23 mouse cellular contexts compared by ENCODE assay signal in genomic region chr7:30887568-30888188, GRCm38 (mm10). TPM values are rescaled to one million over a fixed set of nuclear protein-coding genes. Genes with fewer than 3 reads are reported as not detected.
A peak's percentile ranks its signal among the peaks of the same experiment; 100 is the strongest.
DNase-seq lines count a peak whose midpoint lies in the region; ATAC-seq and TF ChIP-seq lines count a peak whose summit lies in the region.
"Had no signal": no experiment of that assay in that cellular context is flagged by ENCODE, and none has a peak within 500 bp of the region (broad histone marks: within the 10 kb centered on the region; RNA-seq: fewer than 3 reads in every experiment).

No protein-coding gene starts in this region.

- 87% methylated on average over 14 of the region's 14 CpGs for WGBS in midbrain, postnatal 0 days

- peak; percentile 27 for DNase-seq in adrenal gland, postnatal 14 days
- DNase-seq in adrenal gland, adult 2 months: no peak
- peak; percentile 68 for DNase-seq in 416B (ENCODE audit: low read depth)
- DNase-seq in kidney, postnatal 14 days: no peak
- no peak for DNase-seq in midbrain, postnatal 0 days (ENCODE audit: low spot score)
- DNase-seq in urinary bladder, postnatal 14 days (ENCODE audit: low spot score): no peak
- DNase-seq: cerebellum, adult 8-10 months; forebrain, postnatal 0 days; gastrocnemius, postnatal 14 days; kidney, adult 2 months; liver; thymus, postnatal 14 days had no signal

- no peaks in the 10 kb centered on the region for H3K36me3 ChIP-seq in midbrain, postnatal 0 days (ENCODE audit: insufficient read depth, low read length)
- H3K36me3 ChIP-seq: heart, embryonic 13.5 days; hindbrain, embryonic 12.5 days; midbrain, embryonic 12.5 days had no signal

- no peak overlapping the region for H3K9ac ChIP-seq in midbrain, postnatal 0 days (replicated peaks; ENCODE audit: low read length, poor library complexity, severe bottlenecking)
- H3K9ac ChIP-seq: forebrain, postnatal 0 days; heart, embryonic 13.5 days; hindbrain, embryonic 12.5 days; midbrain, embryonic 12.5 days had no signal

- no peak overlapping the region for H3K27ac ChIP-seq in midbrain, postnatal 0 days (ENCODE audit: low read depth, low read length)
- H3K27ac ChIP-seq: heart, embryonic 13.5 days; hindbrain, embryonic 12.5 days; midbrain, embryonic 12.5 days had no signal

- no peaks in the 10 kb centered on the region for H3K4me1 ChIP-seq in midbrain, postnatal 0 days (ENCODE audit: insufficient read depth, low read length)
- H3K4me1 ChIP-seq: hindbrain, embryonic 12.5 days; midbrain, embryonic 12.5 days had no signal

- H3K9me3 ChIP-seq in midbrain, postnatal 0 days (ENCODE audit: low read length): no peaks in the 10 kb centered on the region
- H3K9me3 ChIP-seq: heart, embryonic 13.5 days; hindbrain, embryonic 12.5 days; midbrain, embryonic 12.5 days had no signal

- H3K27me3 ChIP-seq in midbrain, postnatal 0 days (ENCODE audit: insufficient read depth, low read length): no peaks in the 10 kb centered on the region
- H3K27me3 ChIP-seq: heart, embryonic 13.5 days; hindbrain, embryonic 12.5 days; midbrain, embryonic 12.5 days had no signal

- ATAC-seq in common myeloid progenitor, adult 5-6 weeks (replicated peaks; ENCODE audit: low read depth, poor library complexity, severe bottlenecking): peak; percentile 83
- peak; percentile 85 for ATAC-seq in neutrophil, adult 5-6 weeks (ENCODE audit: extremely low read depth, insufficient number of reproducible peaks, low FRiP score, poor library complexity, severe bottlenecking)
- ATAC-seq in midbrain, postnatal 0 days (ENCODE audit: low FRiP score): no peak
- ATAC-seq: forebrain, postnatal 0 days had no signal

- no peak overlapping the region for H3K4me2 ChIP-seq in midbrain, postnatal 0 days (ENCODE audit: low read depth, low read length, poor library complexity, severe bottlenecking)
- H3K4me2 ChIP-seq: heart, embryonic 13.5 days; hindbrain, embryonic 12.5 days; midbrain, embryonic 12.5 days had no signal

- no peak overlapping the region for H3K4me3 ChIP-seq in midbrain, postnatal 0 days (ENCODE audit: low read depth, low read length)
- H3K4me3 ChIP-seq: erythroblast, embryonic 14.5 days; heart, embryonic 13.5 days; hindbrain, embryonic 12.5 days; midbrain, embryonic 12.5 days had no signal

- TF ChIP-seq CTCF in midbrain, postnatal 0 days (IDR thresholded peaks at IDR 0.05): no peak

RNA-seq across cellular contexts. Expression of gene Cd22, which starts 7.5 kb away (rescaled TPM):
- total RNA-seq in adrenal gland, postnatal 14 days (2021): 3.2 and 14.1 TPM in 2 replicates
- under 1 TPM; 0.40 to 0.97 TPM for total RNA-seq in adrenal gland, adult 2 months (2021)
- 0.45 and 0.57 TPM in 2 replicates for polyA plus RNA-seq in adrenal gland, adult 2 months (2012; rRNA removed)
- total RNA-seq in common myeloid progenitor, adult 5-6 weeks (2017): 0.29 and 7.6 TPM in 2 replicates
- total RNA-seq in neutrophil, adult 5-6 weeks (2017): 493 and 656 TPM in 2 replicates
- total RNA-seq in midbrain, postnatal 0 days (2014; rRNA removed): 0.24 and 0.71 TPM in 2 replicates
- polyA plus RNA-seq in midbrain, postnatal 0 days (2015; fragmentation: Nextera tagmentation; extraction: Ambion mirVana): 0.06 and 0.16 TPM in 2 replicates
- total RNA-seq: forebrain, postnatal 0 days; MEL had no signal
- polyA plus RNA-seq: erythroblast, embryonic 14.5 days; forebrain, postnatal 0 days; heart, embryonic 13.5 days; hindbrain, embryonic 12.5 days; midbrain, embryonic 12.5 days had no signal

RNA-seq across cellular contexts. Expression of gene Ffar1, which starts 26.3 kb away (rescaled TPM):
- 0.41 TPM in 1 of 2 replicates, not detected in the other for total RNA-seq in adrenal gland, postnatal 14 days (2021)
- total RNA-seq in adrenal gland, adult 2 months (2021): not detected
- not detected in 2 replicates for polyA plus RNA-seq in adrenal gland, adult 2 months (2012; rRNA removed)
- total RNA-seq in common myeloid progenitor, adult 5-6 weeks (2017): not detected in 2 replicates
- total RNA-seq in neutrophil, adult 5-6 weeks (2017): 25.6 and 25.8 TPM in 2 replicates
- not detected in 2 replicates for total RNA-seq in midbrain, postnatal 0 days (2014; rRNA removed)
- not detected in 2 replicates for polyA plus RNA-seq in midbrain, postnatal 0 days (2015; fragmentation: Nextera tagmentation; extraction: Ambion mirVana)
- total RNA-seq: forebrain, postnatal 0 days; gastrocnemius, postnatal 14 days; layer of hippocampus, adult 8-10 months; left cerebral cortex, postnatal 10 days; MEL had no signal
- polyA plus RNA-seq: erythroblast, embryonic 14.5 days; forebrain, postnatal 0 days; heart, embryonic 13.5 days; hindbrain, embryonic 12.5 days; lung, embryonic 16.5 days; midbrain, embryonic 12.5 days; neural tube, embryonic 11.5 days had no signal

RNA-seq across cellular contexts. Expression of gene Mag, which starts 27.0 kb away (rescaled TPM):
- total RNA-seq in adrenal gland, postnatal 14 days (2021): 0.33 and 0.90 TPM in 2 replicates
- under 1 TPM; 0.48 to 0.63 TPM for total RNA-seq in adrenal gland, adult 2 months (2021)
- polyA plus RNA-seq in adrenal gland, adult 2 months (2012; rRNA removed): 0.80 and 0.99 TPM in 2 replicates
- total RNA-seq in common myeloid progenitor, adult 5-6 weeks (2017): not detected in 2 replicates
- total RNA-seq in neutrophil, adult 5-6 weeks (2017): 0.49 and 0.70 TPM in 2 replicates
- 5.3 and 14.9 TPM in 2 replicates for total RNA-seq in midbrain, postnatal 0 days (2014; rRNA removed)
- 5.7 and 6.9 TPM in 2 replicates for polyA plus RNA-seq in midbrain, postnatal 0 days (2015; fragmentation: Nextera tagmentation; extraction: Ambion mirVana)
- total RNA-seq: MEL had no signal
- polyA plus RNA-seq: erythroblast, embryonic 14.5 days had no signal

RNA-seq across cellular contexts. Expression of gene Ffar3, which starts 31.7 kb away (rescaled TPM):
- total RNA-seq in adrenal gland, postnatal 14 days (2021): 0.26 and 0.38 TPM in 2 replicates
- total RNA-seq in adrenal gland, adult 2 months (2021): under 1 TPM; 0.26 to 0.59 TPM
- polyA plus RNA-seq in adrenal gland, adult 2 months (2012; rRNA removed): 0.30 and 1.1 TPM in 2 replicates
- total RNA-seq in common myeloid progenitor, adult 5-6 weeks (2017): not detected in 2 replicates
- 0.70 and 0.98 TPM in 2 replicates for total RNA-seq in neutrophil, adult 5-6 weeks (2017)
- total RNA-seq in midbrain, postnatal 0 days (2014; rRNA removed): not detected in 2 replicates
- not detected in 2 replicates for polyA plus RNA-seq in midbrain, postnatal 0 days (2015; fragmentation: Nextera tagmentation; extraction: Ambion mirVana)
- total RNA-seq: forebrain, postnatal 0 days; gastrocnemius, postnatal 14 days; layer of hippocampus, adult 8-10 months; left cerebral cortex, postnatal 10 days; MEL had no signal
- polyA plus RNA-seq: erythroblast, embryonic 14.5 days; forebrain, postnatal 0 days; heart, embryonic 13.5 days; hindbrain, embryonic 12.5 days; lung, embryonic 16.5 days; midbrain, embryonic 12.5 days; neural tube, embryonic 11.5 days had no signal

RNA-seq across cellular contexts. Expression of gene Hamp2, which starts 36.8 kb away (rescaled TPM):
- total RNA-seq in adrenal gland, postnatal 14 days (2021): 6.5 TPM in 1 of 2 replicates, not detected in the other
- 10 to 100 TPM in 1 of 2 experiments, not detected in 1; 16.6 TPM for total RNA-seq in adrenal gland, adult 2 months (2021)
- 2.6 and 17.4 TPM in 2 replicates for polyA plus RNA-seq in adrenal gland, adult 2 months (2012; rRNA removed)
- total RNA-seq in common myeloid progenitor, adult 5-6 weeks (2017): not detected in 2 replicates
- total RNA-seq in neutrophil, adult 5-6 weeks (2017): not detected in 2 replicates
- total RNA-seq in midbrain, postnatal 0 days (2014; rRNA removed): not detected in 2 replicates
- polyA plus RNA-seq in midbrain, postnatal 0 days (2015; fragmentation: Nextera tagmentation; extraction: Ambion mirVana): not detected in 2 replicates
- total RNA-seq: forebrain, postnatal 0 days; gastrocnemius, postnatal 14 days; layer of hippocampus, adult 8-10 months; left cerebral cortex, postnatal 10 days; MEL had no signal
- polyA plus RNA-seq: erythroblast, embryonic 14.5 days; forebrain, postnatal 0 days; heart, embryonic 13.5 days; hindbrain, embryonic 12.5 days; kidney, adult 2 months; lung, embryonic 16.5 days; midbrain, embryonic 12.5 days; neural tube, embryonic 11.5 days had no signal

Comparison
In these comparisons a context has a peak if more than half of its experiments do, and no peak if none do; other contexts are left out.
1. DNase-seq: peak in adrenal gland, postnatal 14 days (single experiment) and 416B (single experiment); none in adrenal gland, adult 2 months (single experiment), kidney, postnatal 14 days (single experiment), midbrain, postnatal 0 days (single experiment) and urinary bladder, postnatal 14 days (single experiment).
2. RNA of gene Cd22, which starts 7.5 kb away (total RNA-seq): 493 to 656 TPM in neutrophil, adult 5-6 weeks; 0.29 to 7.6 TPM in common myeloid progenitor, adult 5-6 weeks, 3.2 to 14.1 TPM in adrenal gland, postnatal 14 days, 0.40 to 0.97 TPM in adrenal gland, adult 2 months and 0.24 to 0.71 TPM in midbrain, postnatal 0 days; every median in the first group is over 10 times any median in the second.
3. RNA of gene Ffar1, which starts 26.3 kb away (total RNA-seq): 25.6 to 25.8 TPM in neutrophil, adult 5-6 weeks; 0.41 TPM in adrenal gland, postnatal 14 days, not detected in adrenal gland, adult 2 months, not detected in common myeloid progenitor, adult 5-6 weeks and not detected in midbrain, postnatal 0 days; every median in the first group is over 10 times any median in the second.